Mouse (Mus musculus) limb, embryonic 15.5 days (tissue): ENCODE results near the gene Sash1. TPM values are rescaled to one million over a fixed set of nuclear protein-coding genes. Genes with fewer than 3 reads are reported as not detected.

Source experiments
- ATAC-seq: fragments of 200-750 bp; cut with Nextera tagmentation; 2 replicates; pipeline ENCODE4 v1.8.0; 2017; ENCODE audit warnings: low read depth, moderate TSS enrichment; ENCODE audit not compliant: insufficient number of reproducible peaks, low FRiP score, low TSS enrichment
- H3K27ac ChIP-seq: fragments of 300-500 bp; sonication (generic); 2 replicates; pipeline ENCODE4 v1.5.1; 2015; ENCODE audit warnings: moderate library complexity, mild to moderate bottlenecking, inconsistent platforms
- H3K27me3 ChIP-seq: fragments of 300-500 bp; sonication (generic); 2 replicates; pipeline ENCODE4 v1.6.1; 2015; ENCODE audit warnings: inconsistent platforms
- H3K36me3 ChIP-seq: fragments of 300-500 bp; sonication (generic); 2 replicates; pipeline ENCODE4 v1.6.1; 2015; ENCODE audit warnings: inconsistent platforms
- H3K4me1 ChIP-seq: fragments of 300-500 bp; sonication (generic); 2 replicates; pipeline ENCODE4 v1.6.1; 2015; ENCODE audit warnings: inconsistent platforms
- H3K4me2 ChIP-seq: fragments of 300-500 bp; sonication (generic); 2 replicates; pipeline ENCODE4 v1.6.1; 2015; ENCODE audit warnings: mild to moderate bottlenecking, inconsistent platforms
- H3K4me3 ChIP-seq: fragments of 300-500 bp; sonication (generic); 2 replicates; pipeline ENCODE4 v1.5.1; 2015; ENCODE audit warnings: mild to moderate bottlenecking, inconsistent platforms
- H3K9ac ChIP-seq: fragments of 300-500 bp; sonication (generic); 2 replicates; pipeline ENCODE4 v1.6.1; 2015; ENCODE audit warnings: inconsistent platforms
- H3K9me3 ChIP-seq: fragments of 300-500 bp; sonication (generic); 2 replicates; pipeline ENCODE4 v1.6.1; 2016; ENCODE audit warnings: inconsistent platforms
- WGBS: fragments of 180-500 bp; shearing (Covaris S2); methylation state at CpG from one replicate; pipeline ENCODE4 v1.1.7; 2015; 5-methylcytosine and 5-hydroxymethylcytosine counted together
- polyA plus RNA-seq: library from polyadenylated mRNA; unstranded; fragments of >200 nt; fragmentation: Nextera tagmentation; extraction: Ambion mirVana; gene quantifications from 2 replicates; pipeline ENCODE4 v1.2.1, GENCODE M21; 2015

The Sash1 gene
- polyA plus RNA-seq, 1 experiment from 2014 or later: 5.9 TPM

- Histone ChIP-seq H3K27me3 (no peaks in the 10 kb centered on the region), H3K27ac (no peak overlapping the region), H3K4me2 (no peak overlapping the region), H3K9me3 (no peaks in the 10 kb centered on the region), H3K9ac (no peak overlapping the region), H3K36me3 (peaks cover 10% of the 10 kb centered on the region), H3K4me1 (peaks cover 13% of the 10 kb centered on the region), H3K4me3 (no peak overlapping the region)
- WGBS: 69% methylated on average over 2 of the region's 2 CpGs
- no peak for ATAC-seq
Measured at GRCm38 (mm10) chr10:8845230-8845770, 40.6 kb downstream of the Sash1 start.

- H3K4me1 ChIP-seq: peaks cover 13% of the 10 kb centered on the region
- no peak for ATAC-seq
Measured at GRCm38 (mm10) chr10:8839956-8840355, 45.9 kb downstream of the Sash1 start.

DNA sequence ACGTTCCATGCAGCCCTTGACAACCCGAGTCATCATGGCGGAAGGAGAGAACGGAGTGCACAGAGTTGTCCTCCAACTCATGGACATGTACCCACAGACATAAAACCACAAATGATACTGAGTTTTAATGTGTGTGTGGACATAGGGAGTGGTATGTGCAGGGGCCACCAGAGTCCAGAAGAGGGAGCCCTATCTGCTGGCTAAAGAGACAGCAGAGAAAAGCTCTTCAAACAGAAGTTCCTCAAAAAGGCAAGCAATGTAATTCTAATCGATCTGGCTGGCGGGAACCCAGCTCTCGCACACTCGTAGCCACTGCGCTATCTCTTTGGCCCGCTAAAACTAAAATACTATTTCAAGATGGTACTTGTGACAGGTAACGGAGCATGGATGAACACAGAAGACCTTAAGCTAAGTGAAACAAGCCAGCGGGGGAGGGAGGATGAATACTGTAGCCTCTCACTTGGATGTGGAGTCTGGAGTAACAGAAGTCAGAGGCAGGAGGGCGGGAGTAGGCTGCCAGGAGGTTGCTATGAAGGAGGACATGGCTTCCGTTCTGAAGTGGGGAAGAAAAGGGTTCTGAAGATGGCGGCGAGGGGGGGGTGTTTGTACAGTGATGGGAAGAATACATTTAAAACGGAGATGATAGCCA lies 51.9 kb downstream of the Sash1 start:
- H3K9me3 ChIP-seq: no peaks in the 10 kb centered on the region
- no peak overlapping the region for H3K9ac ChIP-seq
- H3K27ac ChIP-seq: no peak overlapping the region
- H3K4me2 ChIP-seq: no peak overlapping the region
- no peaks in the 10 kb centered on the region; the same call in 1 of the 2 replicates for H3K36me3 ChIP-seq
- H3K27me3 ChIP-seq: no peaks in the 10 kb centered on the region
- no peaks in the 10 kb centered on the region; the same call in 1 of the 2 replicates for H3K4me1 ChIP-seq
- no peak for ATAC-seq
- no peak overlapping the region for H3K4me3 ChIP-seq
- 90% methylated on average over 17 of the region's 17 CpGs for WGBS

More at GRCm38 (mm10) chr10:8839956-8840355, 45.9 kb downstream of the Sash1 start:
- WGBS: 62% methylated on average over 3 of the region's 3 CpGs
- Histone ChIP-seq H3K27ac (no peak overlapping the region), H3K36me3 (no peaks in the 10 kb centered on the region; the same call in 1 of the 2 replicates), H3K9ac (no peak overlapping the region), H3K9me3 (no peaks in the 10 kb centered on the region), H3K4me2 (no peak overlapping the region), H3K27me3 (no peaks in the 10 kb centered on the region), H3K4me3 (no peak overlapping the region)

DNA sequence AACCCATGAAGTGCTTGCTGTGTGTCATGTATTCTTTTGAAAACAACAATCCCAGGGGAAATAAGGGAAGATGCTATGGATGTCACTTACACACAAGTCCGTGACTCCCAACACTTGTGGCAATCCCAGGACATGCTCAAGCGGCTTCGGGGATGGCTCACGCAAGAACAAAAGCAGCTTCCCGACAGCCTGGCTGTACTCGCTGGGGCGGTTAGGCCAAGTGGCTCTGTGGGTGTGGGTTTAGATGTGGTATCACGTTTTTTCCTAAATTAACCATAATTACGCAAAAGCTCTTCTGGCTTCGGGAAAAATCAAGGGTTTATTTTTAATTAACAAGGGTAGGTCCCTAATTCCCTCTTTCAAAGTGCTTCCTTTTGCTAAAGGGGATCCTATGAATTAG lies 59.6 kb downstream of the Sash1 start:
- no peak for ATAC-seq
- Histone ChIP-seq H3K4me1 (peaks cover 17% of the 10 kb centered on the region), H3K36me3 (no peaks in the 10 kb centered on the region), H3K9ac (no peak overlapping the region), H3K4me2 (no peak overlapping the region), H3K27ac (no peak overlapping the region; the same call in 1 of the 2 replicates), H3K27me3 (no peaks in the 10 kb centered on the region), H3K4me3 (no peak overlapping the region), H3K9me3 (no peaks in the 10 kb centered on the region)
- 35% methylated on average over 10 of the region's 10 CpGs for WGBS

GRCm38 (mm10) chr10:8825874-8826273 lies 60.0 kb downstream of the Sash1 start:
- no peaks in the 10 kb centered on the region for H3K27me3 ChIP-seq
- no peak overlapping the region for H3K9ac ChIP-seq
- H3K27ac ChIP-seq: no peak overlapping the region
- ATAC-seq: peak; percentile 44; the same call in 1 of the 2 replicates
- no peaks in the 10 kb centered on the region for H3K36me3 ChIP-seq
- no peak overlapping the region for H3K4me2 ChIP-seq
- H3K4me3 ChIP-seq: no peak overlapping the region
- WGBS: 34% methylated on average over 9 of the region's 9 CpGs
- H3K9me3 ChIP-seq: no peaks in the 10 kb centered on the region
- peaks cover 17% of the 10 kb centered on the region for H3K4me1 ChIP-seq

GRCm38 (mm10) chr10:8818066-8818465 lies 67.8 kb downstream of the Sash1 start:
- peak overlapping the region; percentile 77 for H3K27ac ChIP-seq
- H3K27me3 ChIP-seq: no peaks in the 10 kb centered on the region
- H3K4me2 ChIP-seq: no peak overlapping the region
- no peak overlapping the region for H3K4me3 ChIP-seq
- no peaks in the 10 kb centered on the region for H3K36me3 ChIP-seq
- H3K9ac ChIP-seq: no peak overlapping the region
- 64% methylated on average over 5 of the region's 5 CpGs for WGBS
- ATAC-seq: no peak
- no peaks in the 10 kb centered on the region for H3K9me3 ChIP-seq
- H3K4me1 ChIP-seq: peaks cover 46% of the 10 kb centered on the region

GRCm38 (mm10) chr10:8813984-8814578 lies 71.8 kb downstream of the Sash1 start:
- Histone ChIP-seq H3K27me3 (no peaks in the 10 kb centered on the region), H3K4me3 (peak overlapping the region; percentile 20), H3K4me2 (0 out of 2 replicates have a peak overlapping the region, but pooled peaks have one; percentile 20), H3K4me1 (peaks cover 41% of the 10 kb centered on the region), H3K9me3 (no peaks in the 10 kb centered on the region), H3K9ac (no peak overlapping the region), H3K36me3 (no peaks in the 10 kb centered on the region), H3K27ac (peak overlapping the region; percentile 67)
- no peak for ATAC-seq
- WGBS: 18% methylated on average over 18 of the region's 18 CpGs

DNA sequence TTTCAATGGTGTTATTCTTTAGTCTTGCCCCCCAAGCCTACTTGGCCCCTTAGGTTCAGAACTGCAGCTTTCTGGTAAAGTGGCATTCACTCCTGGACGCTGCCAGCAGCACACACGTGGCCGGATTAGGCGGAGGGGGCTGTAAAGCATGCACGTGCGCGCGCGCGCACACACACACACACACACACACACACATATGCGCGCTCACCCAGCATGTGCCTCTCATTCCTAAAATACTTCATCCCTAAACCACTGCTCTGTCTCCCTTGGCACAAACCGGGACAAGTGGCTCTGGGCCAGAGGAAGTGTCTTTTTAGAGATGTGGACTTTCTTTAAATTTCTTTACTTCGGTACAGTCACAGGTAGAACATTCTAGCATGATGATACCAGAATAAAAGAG lies 72.6 kb downstream of the Sash1 start:
- ATAC-seq: no peak
- Histone ChIP-seq H3K4me2 (peak overlapping the region; percentile 14; the same call in 1 of the 2 replicates), H3K9me3 (no peaks in the 10 kb centered on the region), H3K36me3 (0 out of 2 replicates have a peak, but pooled peaks cover 4% of the 10 kb centered on the region), H3K27me3 (no peaks in the 10 kb centered on the region), H3K4me1 (peaks cover 35% of the 10 kb centered on the region), H3K9ac (no peak overlapping the region), H3K4me3 (no peak overlapping the region), H3K27ac (peak overlapping the region; percentile 17; the same call in 1 of the 2 replicates)
- 38% methylated on average over 14 of the region's 14 CpGs for WGBS

DNA sequence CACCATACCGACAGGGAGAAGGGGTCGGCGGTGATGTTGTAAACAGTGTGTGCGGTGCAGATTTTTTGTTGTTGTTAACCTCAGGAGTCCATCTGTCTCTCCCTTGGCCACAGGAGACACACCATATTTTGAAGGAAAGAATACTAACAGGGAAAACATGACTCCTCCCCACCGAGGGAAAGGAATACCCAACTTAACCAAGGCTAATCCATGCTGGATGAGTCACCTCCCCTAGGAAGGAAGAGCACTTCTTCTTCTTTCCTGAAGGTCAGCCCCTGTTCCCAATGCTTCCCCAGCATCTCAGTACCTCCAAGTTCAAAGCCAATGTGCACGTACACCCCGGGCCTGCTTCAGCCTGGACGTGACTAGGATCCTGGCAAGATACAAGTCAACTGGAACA lies 73.1 kb downstream of the Sash1 start:
- H3K9ac ChIP-seq: no peak overlapping the region
- no peak for ATAC-seq
- WGBS: 81% methylated on average over 8 of the region's 8 CpGs
- no peak overlapping the region for H3K4me3 ChIP-seq
- no peaks in the 10 kb centered on the region for H3K9me3 ChIP-seq
- no peaks in the 10 kb centered on the region for H3K27me3 ChIP-seq
- peak overlapping the region; percentile 17; the same call in 1 of the 2 replicates for H3K27ac ChIP-seq
- H3K36me3 ChIP-seq: 0 out of 2 replicates have a peak, but pooled peaks cover 4% of the 10 kb centered on the region
- H3K4me1 ChIP-seq: peaks cover 31% of the 10 kb centered on the region
- peak overlapping the region; percentile 14; the same call in 1 of the 2 replicates for H3K4me2 ChIP-seq

GRCm38 (mm10) chr10:8811261-8812039 lies 74.4 kb downstream of the Sash1 start:
- Histone ChIP-seq H3K9ac (no peak overlapping the region), H3K4me2 (no peak overlapping the region), H3K27me3 (no peaks in the 10 kb centered on the region), H3K36me3 (0 out of 2 replicates have a peak, but pooled peaks cover 4% of the 10 kb centered on the region), H3K4me1 (peaks cover 30% of the 10 kb centered on the region), H3K9me3 (no peaks in the 10 kb centered on the region), H3K27ac (no peak overlapping the region), H3K4me3 (no peak overlapping the region)
- WGBS: 77% methylated on average over 4 of the region's 4 CpGs
- no peak for ATAC-seq

GRCm38 (mm10) chr10:8810496-8810895 lies 75.4 kb downstream of the Sash1 start:
- Histone ChIP-seq H3K36me3 (0 out of 2 replicates have a peak, but pooled peaks cover 4% of the 10 kb centered on the region), H3K4me3 (no peak overlapping the region), H3K27ac (no peak overlapping the region), H3K4me1 (peaks cover 30% of the 10 kb centered on the region), H3K27me3 (no peaks in the 10 kb centered on the region), H3K4me2 (no peak overlapping the region), H3K9ac (no peak overlapping the region), H3K9me3 (no peaks in the 10 kb centered on the region)
- no peak for ATAC-seq
- 81% methylated on average over 7 of the region's 7 CpGs for WGBS
